Mouse (Mus musculus): Measurements from ENCODE around the gene Esr2. TPM values are rescaled to one million over a fixed set of nuclear protein-coding genes. Genes with fewer than 3 reads are reported as not detected.

The Esr2 gene
- polyA plus RNA-seq, 1 experiment from 2014 or later = 0.04 TPM

GRCm38 (mm10) chr12:76194526-76194925, 17.5 kb upstream of the Esr2 start:
- H3K4me1 ChIP-seq (ENCODE audit: control insufficient read depth, insufficient read depth, low read length) = peaks cover 15% of the 10 kb centered on the region
- no peak for ATAC-seq
- no peak overlapping the region for H3K9ac ChIP-seq (ENCODE audit: low read depth, low read length)
- H3K27ac ChIP-seq (ENCODE audit: low read length) = no peak overlapping the region
- no peaks in the 10 kb centered on the region for H3K36me3 ChIP-seq (ENCODE audit: control insufficient read depth, insufficient read depth, low read length)
- no peak overlapping the region for H3K4me2 ChIP-seq (ENCODE audit: low read depth, low read length)
- H3K9me3 ChIP-seq (ENCODE audit: control insufficient read depth, low read length) = no peaks in the 10 kb centered on the region
- H3K27me3 ChIP-seq (replicated peaks; ENCODE audit: control insufficient read depth, insufficient read depth, low read length) = no peaks in the 10 kb centered on the region
- no peak overlapping the region for H3K4me3 ChIP-seq (ENCODE audit: low read length)
- 55% methylated on average over 3 of the region's 3 CpGs for WGBS

GRCm38 (mm10) chr12:76190940-76191339, 13.9 kb upstream of the Esr2 start:
- no peak overlapping the region for H3K9ac ChIP-seq (ENCODE audit: low read depth, low read length)
- no peaks in the 10 kb centered on the region for H3K9me3 ChIP-seq (ENCODE audit: control insufficient read depth, low read length)
- H3K27me3 ChIP-seq (replicated peaks; ENCODE audit: control insufficient read depth, insufficient read depth, low read length) = no peaks in the 10 kb centered on the region
- H3K4me3 ChIP-seq (ENCODE audit: low read length) = no peak overlapping the region
- H3K36me3 ChIP-seq (ENCODE audit: control insufficient read depth, insufficient read depth, low read length) = no peaks in the 10 kb centered on the region
- WGBS = 44% methylated on average over 11 of the region's 11 CpGs
- H3K4me1 ChIP-seq (ENCODE audit: control insufficient read depth, insufficient read depth, low read length) = peaks cover 5% of the 10 kb centered on the region
- no peak overlapping the region for H3K27ac ChIP-seq (ENCODE audit: low read length)
- peak; percentile 45; the same call in 1 of the 2 replicates for ATAC-seq
- H3K4me2 ChIP-seq (ENCODE audit: low read depth, low read length) = no peak overlapping the region

- H3K4me1 ChIP-seq (ENCODE audit: control insufficient read depth, insufficient read depth, low read length) = no peaks in the 10 kb centered on the region
- no peak overlapping the region for H3K4me3 ChIP-seq (ENCODE audit: low read length)
- no peaks in the 10 kb centered on the region for H3K27me3 ChIP-seq (replicated peaks; ENCODE audit: control insufficient read depth, insufficient read depth, low read length)
- H3K9ac ChIP-seq (ENCODE audit: low read depth, low read length) = no peak overlapping the region
- H3K9me3 ChIP-seq (ENCODE audit: control insufficient read depth, low read length) = no peaks in the 10 kb centered on the region
- peak; percentile 44; the same call in 1 of the 2 replicates for ATAC-seq
- H3K4me2 ChIP-seq (ENCODE audit: low read depth, low read length) = no peak overlapping the region
- H3K27ac ChIP-seq (ENCODE audit: low read length) = no peak overlapping the region
- H3K36me3 ChIP-seq (ENCODE audit: control insufficient read depth, insufficient read depth, low read length) = no peaks in the 10 kb centered on the region
- WGBS = 34% methylated on average over 8 of the region's 8 CpGs
These were observed 10.8 kb upstream of the Esr2 start for GRCm38 (mm10) chr12:76187849-76188248.

- H3K27me3 ChIP-seq (replicated peaks; ENCODE audit: control insufficient read depth, insufficient read depth, low read length) = no peaks in the 10 kb centered on the region
- H3K36me3 ChIP-seq (ENCODE audit: control insufficient read depth, insufficient read depth, low read length) = no peaks in the 10 kb centered on the region
- H3K4me2 ChIP-seq (ENCODE audit: low read depth, low read length) = no peak overlapping the region
- no peak overlapping the region for H3K4me3 ChIP-seq (ENCODE audit: low read length)
- no peak overlapping the region for H3K9ac ChIP-seq (ENCODE audit: low read depth, low read length)
- no peaks in the 10 kb centered on the region for H3K9me3 ChIP-seq (ENCODE audit: control insufficient read depth, low read length)
- no peak for ATAC-seq
- H3K4me1 ChIP-seq (ENCODE audit: control insufficient read depth, insufficient read depth, low read length) = no peaks in the 10 kb centered on the region
- no peak overlapping the region for H3K27ac ChIP-seq (ENCODE audit: low read length)
- WGBS = 94% methylated on average over 1 of the region's 1 CpGs
These were observed 9.4 kb upstream of the Esr2 start for GRCm38 (mm10) chr12:76186473-76186872.

- no peaks in the 10 kb centered on the region for H3K4me1 ChIP-seq (ENCODE audit: control insufficient read depth, insufficient read depth, low read length)
- H3K9ac ChIP-seq (ENCODE audit: low read depth, low read length) = no peak overlapping the region
- H3K27ac ChIP-seq (ENCODE audit: low read length) = no peak overlapping the region
- H3K27me3 ChIP-seq (replicated peaks; ENCODE audit: control insufficient read depth, insufficient read depth, low read length) = no peaks in the 10 kb centered on the region
- ATAC-seq = no peak
- 70% methylated on average over 10 of the region's 10 CpGs for WGBS
- H3K9me3 ChIP-seq (ENCODE audit: control insufficient read depth, low read length) = no peaks in the 10 kb centered on the region
- H3K4me3 ChIP-seq (ENCODE audit: low read length) = no peak overlapping the region
- no peaks in the 10 kb centered on the region for H3K36me3 ChIP-seq (ENCODE audit: control insufficient read depth, insufficient read depth, low read length)
- H3K4me2 ChIP-seq (ENCODE audit: low read depth, low read length) = no peak overlapping the region
These were observed 8.2 kb upstream of the Esr2 start for GRCm38 (mm10) chr12:76185167-76185816.

GRCm38 (mm10) chr12:76184271-76184670, 7.2 kb upstream of the Esr2 start:
- Histone ChIP-seq H3K9ac (ENCODE audit: low read depth, low read length) (no peak overlapping the region), H3K4me1 (ENCODE audit: control insufficient read depth, insufficient read depth, low read length) (no peaks in the 10 kb centered on the region), H3K4me2 (ENCODE audit: low read depth, low read length) (no peak overlapping the region), H3K36me3 (ENCODE audit: control insufficient read depth, insufficient read depth, low read length) (no peaks in the 10 kb centered on the region), H3K27me3 (replicated peaks; ENCODE audit: control insufficient read depth, insufficient read depth, low read length) (no peaks in the 10 kb centered on the region), H3K27ac (ENCODE audit: low read length) (no peak overlapping the region), H3K9me3 (ENCODE audit: control insufficient read depth, low read length) (no peaks in the 10 kb centered on the region), H3K4me3 (ENCODE audit: low read length) (no peak overlapping the region)
- ATAC-seq = no peak
- WGBS = 60% methylated on average over 6 of the region's 6 CpGs

GRCm38 (mm10) chr12:76182831-76183230, 5.8 kb upstream of the Esr2 start:
- WGBS = 91% methylated on average over 6 of the region's 6 CpGs
- Histone ChIP-seq H3K27me3 (replicated peaks; ENCODE audit: control insufficient read depth, insufficient read depth, low read length) (no peaks in the 10 kb centered on the region), H3K9me3 (ENCODE audit: control insufficient read depth, low read length) (no peaks in the 10 kb centered on the region), H3K36me3 (ENCODE audit: control insufficient read depth, insufficient read depth, low read length) (no peaks in the 10 kb centered on the region), H3K4me1 (ENCODE audit: control insufficient read depth, insufficient read depth, low read length) (no peaks in the 10 kb centered on the region), H3K27ac (ENCODE audit: low read length) (no peak overlapping the region), H3K9ac (ENCODE audit: low read depth, low read length) (no peak overlapping the region), H3K4me2 (ENCODE audit: low read depth, low read length) (no peak overlapping the region), H3K4me3 (ENCODE audit: low read length) (no peak overlapping the region)
- ATAC-seq = no peak

GRCm38 (mm10) chr12:76181471-76181870, 4.4 kb upstream of the Esr2 start:
- Histone ChIP-seq H3K36me3 (ENCODE audit: control insufficient read depth, insufficient read depth, low read length) (no peaks in the 10 kb centered on the region), H3K27ac (ENCODE audit: low read length) (no peak overlapping the region), H3K9ac (ENCODE audit: low read depth, low read length) (no peak overlapping the region), H3K27me3 (replicated peaks; ENCODE audit: control insufficient read depth, insufficient read depth, low read length) (no peaks in the 10 kb centered on the region), H3K4me2 (ENCODE audit: low read depth, low read length) (no peak overlapping the region), H3K9me3 (ENCODE audit: control insufficient read depth, low read length) (no peaks in the 10 kb centered on the region), H3K4me3 (ENCODE audit: low read length) (no peak overlapping the region), H3K4me1 (ENCODE audit: control insufficient read depth, insufficient read depth, low read length) (0 out of 2 replicates have a peak, but pooled peaks cover 5% of the 10 kb centered on the region)
- no peak for ATAC-seq
- 74% methylated on average over 8 of the region's 8 CpGs for whole genome bisulfite sequencing

GRCm38 (mm10) chr12:76180442-76180841, 3.4 kb upstream of the Esr2 start:
- 55% methylated on average over 6 of the region's 6 CpGs for WGBS
- Histone ChIP-seq H3K36me3 (ENCODE audit: control insufficient read depth, insufficient read depth, low read length) (no peaks in the 10 kb centered on the region), H3K9me3 (ENCODE audit: control insufficient read depth, low read length) (no peaks in the 10 kb centered on the region), H3K4me1 (ENCODE audit: control insufficient read depth, insufficient read depth, low read length) (0 out of 2 replicates have a peak, but pooled peaks cover 5% of the 10 kb centered on the region), H3K4me2 (ENCODE audit: low read depth, low read length) (no peak overlapping the region), H3K4me3 (ENCODE audit: low read length) (no peak overlapping the region), H3K9ac (ENCODE audit: low read depth, low read length) (no peak overlapping the region), H3K27me3 (replicated peaks; ENCODE audit: control insufficient read depth, insufficient read depth, low read length) (no peaks in the 10 kb centered on the region), H3K27ac (ENCODE audit: low read length) (no peak overlapping the region)
- ATAC-seq = peak; percentile 79

GRCm38 (mm10) chr12:76179527-76179926, 2.5 kb upstream of the Esr2 start:
- Histone ChIP-seq H3K4me3 (ENCODE audit: low read length) (no peak overlapping the region), H3K4me1 (ENCODE audit: control insufficient read depth, insufficient read depth, low read length) (0 out of 2 replicates have a peak, but pooled peaks cover 5% of the 10 kb centered on the region), H3K27me3 (replicated peaks; ENCODE audit: control insufficient read depth, insufficient read depth, low read length) (no peaks in the 10 kb centered on the region), H3K9ac (ENCODE audit: low read depth, low read length) (no peak overlapping the region), H3K27ac (ENCODE audit: low read length) (no peak overlapping the region), H3K36me3 (ENCODE audit: control insufficient read depth, insufficient read depth, low read length) (no peaks in the 10 kb centered on the region), H3K4me2 (ENCODE audit: low read depth, low read length) (no peak overlapping the region), H3K9me3 (ENCODE audit: control insufficient read depth, low read length) (no peaks in the 10 kb centered on the region)
- WGBS = 44% methylated on average over 4 of the region's 4 CpGs
- peak; percentile 66 for ATAC-seq
